Mouse (Mus musculus): ENCODE data around the gene Gm42715. TPM values are rescaled to one million over a fixed set of nuclear protein-coding genes. Genes with fewer than 3 reads are reported as not detected.

Gm42715 gene
- polyA plus RNA-seq, 1 experiment from 2014 or later = 14.3 TPM

- Histone ChIP-seq H3K4me3 (no peak overlapping the region), H3K36me3 (peaks cover 51% of the 10 kb centered on the region), H3K9me3 (no peaks in the 10 kb centered on the region), H3K4me2 (replicated peaks) (no peak overlapping the region), H3K9ac (no peak overlapping the region), H3K27me3 (replicated peaks) (no peaks in the 10 kb centered on the region), H3K4me1 (no peaks in the 10 kb centered on the region), H3K27ac (no peak overlapping the region)
- WGBS = 80% methylated on average over 6 of the region's 6 CpGs
- no peak for ATAC-seq (ENCODE audit: low FRiP score, low read depth)
These were observed 45.2 kb downstream of the Gm42715 start for GRCm38 (mm10) chr7:127564381-127565150.

GRCm38 (mm10) chr7:127572895-127573471 lies 53.6 kb downstream of the Gm42715 start, which contains the start of gene Phkg2:
Gene Phkg2 (plus strand): TSS chr7:127573340.
- WGBS = under 1% methylated on average over 17 of the region's 17 CpGs
- peak within 1 kb of the TSS; percentile 77 for H3K9ac ChIP-seq
- ATAC-seq (ENCODE audit: low FRiP score, low read depth) = peak; percentile 98
- H3K4me3 ChIP-seq = peak within 1 kb of the TSS; percentile 72
- H3K4me1 ChIP-seq = peaks cover 19% of the 10 kb centered on the region
- no peaks in the 10 kb centered on the region for H3K9me3 ChIP-seq
- H3K4me2 ChIP-seq (replicated peaks) = peak within 1 kb of the TSS; percentile 95
- no peaks in the 10 kb centered on the region for H3K27me3 ChIP-seq (replicated peaks)
- peaks cover 12% of the 10 kb centered on the region for H3K36me3 ChIP-seq
- peak within 1 kb of the TSS; percentile 32; the same call in 1 of the 2 replicates for H3K27ac ChIP-seq

GRCm38 (mm10) chr7:127573503-127574008 lies 54.2 kb downstream of the Gm42715 start:
- no peaks in the 10 kb centered on the region for H3K27me3 ChIP-seq (replicated peaks)
- WGBS = under 1% methylated on average over 26 of the region's 28 CpGs
- H3K4me2 ChIP-seq (replicated peaks) = peak overlapping the region; percentile 95
- H3K4me1 ChIP-seq = peaks cover 19% of the 10 kb centered on the region
- peak overlapping the region; percentile 72 for H3K4me3 ChIP-seq
- ATAC-seq (ENCODE audit: low FRiP score, low read depth) = peak; percentile 82
- H3K9me3 ChIP-seq = no peaks in the 10 kb centered on the region
- H3K9ac ChIP-seq = peak overlapping the region; percentile 77
- peaks cover 18% of the 10 kb centered on the region for H3K36me3 ChIP-seq
- H3K27ac ChIP-seq = peak overlapping the region; percentile 32; the same call in 1 of the 2 replicates

- no peaks in the 10 kb centered on the region for H3K9me3 ChIP-seq
- peak overlapping the region; percentile 72 for H3K4me3 ChIP-seq
- no peak overlapping the region for H3K27ac ChIP-seq
- H3K4me1 ChIP-seq = peaks cover 19% of the 10 kb centered on the region
- peaks cover 22% of the 10 kb centered on the region for H3K36me3 ChIP-seq
- H3K4me2 ChIP-seq (replicated peaks) = peak overlapping the region; percentile 95
- H3K27me3 ChIP-seq (replicated peaks) = no peaks in the 10 kb centered on the region
- H3K9ac ChIP-seq = peak overlapping the region; percentile 77
- no peak for ATAC-seq (ENCODE audit: low FRiP score, low read depth)
- 27% methylated on average over 7 of the region's 7 CpGs for WGBS
These were observed 54.7 kb downstream of the Gm42715 start for GRCm38 (mm10) chr7:127574115-127574514.

- H3K27me3 ChIP-seq (replicated peaks) = no peaks in the 10 kb centered on the region
- no peaks in the 10 kb centered on the region for H3K9me3 ChIP-seq
- no peak overlapping the region for H3K4me2 ChIP-seq (replicated peaks)
- ATAC-seq (ENCODE audit: low FRiP score, low read depth) = no peak
- no peak overlapping the region for H3K9ac ChIP-seq
- 93% methylated on average over 6 of the region's 6 CpGs for WGBS
- H3K36me3 ChIP-seq = peaks cover 61% of the 10 kb centered on the region
- no peak overlapping the region for H3K4me3 ChIP-seq
- H3K4me1 ChIP-seq = peaks cover 9% of the 10 kb centered on the region
- no peak overlapping the region for H3K27ac ChIP-seq
These were observed 63.9 kb downstream of the Gm42715 start for GRCm38 (mm10) chr7:127583260-127583659.

GRCm38 (mm10) chr7:127585031-127585430 lies 65.6 kb downstream of the Gm42715 start:
- Histone ChIP-seq H3K27me3 (replicated peaks) (no peaks in the 10 kb centered on the region), H3K27ac (no peak overlapping the region), H3K4me1 (peaks cover 18% of the 10 kb centered on the region), H3K36me3 (peaks cover 51% of the 10 kb centered on the region), H3K9ac (0 out of 2 replicates have a peak overlapping the region, but pooled peaks have one; percentile 8), H3K9me3 (no peaks in the 10 kb centered on the region), H3K4me2 (replicated peaks) (no peak overlapping the region), H3K4me3 (no peak overlapping the region)
- no peak for ATAC-seq (ENCODE audit: low FRiP score, low read depth)
- WGBS = 91% methylated on average over 7 of the region's 7 CpGs

- H3K9ac ChIP-seq = no peak overlapping the region
- H3K9me3 ChIP-seq = no peaks in the 10 kb centered on the region
- H3K27me3 ChIP-seq (replicated peaks) = no peaks in the 10 kb centered on the region
- peaks cover 54% of the 10 kb centered on the region for H3K36me3 ChIP-seq
- no peak overlapping the region for H3K4me3 ChIP-seq
- H3K4me2 ChIP-seq (replicated peaks) = no peak overlapping the region
- WGBS = 91% methylated on average over 6 of the region's 6 CpGs
- ATAC-seq (ENCODE audit: low FRiP score, low read depth) = no peak
- H3K4me1 ChIP-seq = peaks cover 18% of the 10 kb centered on the region
- H3K27ac ChIP-seq = no peak overlapping the region
These were observed 66.8 kb downstream of the Gm42715 start for GRCm38 (mm10) chr7:127586149-127586548.

- no peak for ATAC-seq (ENCODE audit: low FRiP score, low read depth)
- H3K4me2 ChIP-seq (replicated peaks) = peak overlapping the region; percentile 92
- H3K4me1 ChIP-seq = peaks cover 18% of the 10 kb centered on the region
- H3K9me3 ChIP-seq = no peaks in the 10 kb centered on the region
- peak overlapping the region; percentile 64; the same call in 1 of the 2 replicates for H3K9ac ChIP-seq
- H3K4me3 ChIP-seq = peak overlapping the region; percentile 91; the same call in 1 of the 2 replicates
- H3K27me3 ChIP-seq (replicated peaks) = no peaks in the 10 kb centered on the region
- no peak overlapping the region for H3K27ac ChIP-seq
- peaks cover 54% of the 10 kb centered on the region for H3K36me3 ChIP-seq
- whole genome bisulfite sequencing = 78% methylated on average over 5 of the region's 5 CpGs
These were observed 67.8 kb downstream of the Gm42715 start for GRCm38 (mm10) chr7:127587196-127587595.

- no peaks in the 10 kb centered on the region for H3K9me3 ChIP-seq
- under 1% methylated on average over 50 of the region's 50 CpGs for WGBS
- peak within 1 kb of the TSS; percentile 91 for H3K4me3 ChIP-seq
- H3K9ac ChIP-seq = peak within 1 kb of the TSS; percentile 78
- H3K27ac ChIP-seq = 0 out of 2 replicates have a peak within 1 kb of the TSS, but pooled peaks have one; percentile 42
- peak within 1 kb of the TSS; percentile 92 for H3K4me2 ChIP-seq (replicated peaks)
- H3K36me3 ChIP-seq = peaks cover 54% of the 10 kb centered on the region
- peaks cover 18% of the 10 kb centered on the region for H3K4me1 ChIP-seq
- no peaks in the 10 kb centered on the region for H3K27me3 ChIP-seq (replicated peaks)
- peak; percentile 98 for ATAC-seq (ENCODE audit: low FRiP score, low read depth)
These were observed 68.9 kb downstream of the Gm42715 start, which contains the start of the genes Ccdc189 and Rnf40 for GRCm38 (mm10) chr7:127588011-127588871. Gene Ccdc189 (minus strand): TSS chr7:127588595. Gene Rnf40 (plus strand): TSS chr7:127588767.

GRCm38 (mm10) chr7:127588901-127589300 lies 69.5 kb downstream of the Gm42715 start:
- Histone ChIP-seq H3K27ac (no peak overlapping the region), H3K9me3 (no peaks in the 10 kb centered on the region), H3K4me3 (peak overlapping the region; percentile 91), H3K27me3 (replicated peaks) (no peaks in the 10 kb centered on the region), H3K4me1 (peaks cover 18% of the 10 kb centered on the region), H3K9ac (peak overlapping the region; percentile 78), H3K36me3 (peaks cover 54% of the 10 kb centered on the region), H3K4me2 (replicated peaks) (peak overlapping the region; percentile 92)
- ATAC-seq (ENCODE audit: low FRiP score, low read depth) = no peak
- WGBS = 6% methylated on average over 29 of the region's 29 CpGs

- peak overlapping the region; percentile 92 for H3K4me2 ChIP-seq (replicated peaks)
- 94% methylated on average over 9 of the region's 9 CpGs for WGBS
These were observed 70.3 kb downstream of the Gm42715 start for GRCm38 (mm10) chr7:127589637-127590036.

More at GRCm38 (mm10) chr7:127589637-127590036, 70.3 kb downstream of the Gm42715 start:
- Histone ChIP-seq H3K4me3 (peak overlapping the region; percentile 91), H3K27me3 (replicated peaks) (no peaks in the 10 kb centered on the region), H3K9me3 (no peaks in the 10 kb centered on the region), H3K36me3 (peaks cover 54% of the 10 kb centered on the region), H3K27ac (no peak overlapping the region), H3K4me1 (peaks cover 18% of the 10 kb centered on the region), H3K9ac (peak overlapping the region; percentile 78)
- no peak for ATAC-seq (ENCODE audit: low FRiP score, low read depth)

Data from neural tube, embryonic 12.5 days (tissue).